In genomic region chr5:74067831-74068713, GRCm38 (mm10) we compare ENCODE assay signal across 8 mouse cellular contexts. TPM values are rescaled to one million over a fixed set of nuclear protein-coding genes. Genes with fewer than 3 reads are reported as not detected.
DNase-seq lines count a peak whose midpoint lies in the region; ATAC-seq and TF ChIP-seq lines count a peak whose summit lies in the region.

TSS of gene Usp46 (minus strand) at chr5:74068431.

- H3K4me3 ChIP-seq in embryonic facial prominence, embryonic 10.5 days = peak within 1 kb of the TSS; percentile 85
- H3K4me3 ChIP-seq in limb, embryonic 14.5 days (replicated peaks; ENCODE audit: low read length) = peak within 1 kb of the TSS; percentile 85
- peak within 1 kb of the TSS; percentile 66 for H3K4me3 ChIP-seq in midbrain, embryonic 15.5 days

- peak; percentile 91 for ATAC-seq in limb, embryonic 14.5 days (ENCODE audit: low FRiP score, low read depth)
- ATAC-seq in midbrain, embryonic 15.5 days (replicated peaks) = peak; percentile 93

- TF ChIP-seq POLR2A in limb, embryonic 14.5 days (IDR thresholded peaks at IDR 0.05; ENCODE audit: borderline replicate concordance, extremely low read depth, insufficient read depth, insufficient read length) = 0 out of 2 replicates have a peak, but pooled peaks have one; percentile 63

- peaks cover 53% of the 10 kb centered on the region for H3K4me1 ChIP-seq in embryonic facial prominence, embryonic 10.5 days
- peaks cover 37% of the 10 kb centered on the region for H3K4me1 ChIP-seq in limb, embryonic 14.5 days (ENCODE audit: control insufficient read depth, insufficient read depth, low read length)
- H3K4me1 ChIP-seq in midbrain, embryonic 15.5 days = peaks cover 37% of the 10 kb centered on the region

- no peaks in the 10 kb centered on the region for H3K27me3 ChIP-seq in embryonic facial prominence, embryonic 10.5 days (replicated peaks; ENCODE audit: low read depth, poor library complexity, severe bottlenecking)
- no peaks in the 10 kb centered on the region for H3K27me3 ChIP-seq in limb, embryonic 14.5 days (ENCODE audit: control insufficient read depth, insufficient read depth, low read length)
- H3K27me3 ChIP-seq in midbrain, embryonic 15.5 days (replicated peaks) = no peaks in the 10 kb centered on the region

- DNase-seq in layer of hippocampus, adult 11-12 months (ENCODE audit: low spot score) = peak; percentile 73
- DNase-seq in layer of hippocampus, adult 9-10 months (ENCODE audit: low spot score) = no peak
- DNase-seq in embryonic facial prominence, embryonic 10.5 days (ENCODE audit: low spot score) = peak; percentile 90
- peak; percentile 99 for DNase-seq in heart, adult 11 months
- DNase-seq in kidney, adult 11 months = peak; percentile 81
- peak; percentile 74 for DNase-seq in limb, embryonic 14.5 days (ENCODE audit: low spot score)
- DNase-seq in spleen, adult 18-20 months = peak; percentile 74 to 86

- peak within 1 kb of the TSS; percentile 93 for H3K9ac ChIP-seq in limb, embryonic 14.5 days (ENCODE audit: low read depth, low read length, severe bottlenecking)
- peak within 1 kb of the TSS; percentile 87 for H3K9ac ChIP-seq in midbrain, embryonic 15.5 days

- peak within 1 kb of the TSS; percentile 97 for H3K27ac ChIP-seq in embryonic facial prominence, embryonic 10.5 days (replicated peaks)
- peak within 1 kb of the TSS; percentile 97 for H3K27ac ChIP-seq in limb, embryonic 14.5 days (replicated peaks; ENCODE audit: low read depth, low read length)
- H3K27ac ChIP-seq in midbrain, embryonic 15.5 days = peak within 1 kb of the TSS; percentile 86

- WGBS in embryonic facial prominence, embryonic 10.5 days = under 1% methylated on average over 86 of the region's 89 CpGs
- under 1% methylated on average over 50 of the region's 89 CpGs for WGBS in limb, embryonic 14.5 days
- under 1% methylated on average over 62 of the region's 89 CpGs for WGBS in midbrain, embryonic 15.5 days

- H3K4me2 ChIP-seq in limb, embryonic 14.5 days (replicated peaks; ENCODE audit: low read depth, low read length, severe bottlenecking) = peak within 1 kb of the TSS; percentile 82
- H3K4me2 ChIP-seq in midbrain, embryonic 15.5 days = peak within 1 kb of the TSS; percentile 92

- no peaks in the 10 kb centered on the region for H3K9me3 ChIP-seq in embryonic facial prominence, embryonic 10.5 days
- no peaks in the 10 kb centered on the region for H3K9me3 ChIP-seq in limb, embryonic 14.5 days (ENCODE audit: control insufficient read depth, low read length)
- no peaks in the 10 kb centered on the region for H3K9me3 ChIP-seq in midbrain, embryonic 15.5 days

- H3K36me3 ChIP-seq in embryonic facial prominence, embryonic 10.5 days (replicated peaks) = no peaks in the 10 kb centered on the region
- H3K36me3 ChIP-seq in limb, embryonic 14.5 days (ENCODE audit: control insufficient read depth, insufficient read depth, low read length) = no peaks in the 10 kb centered on the region
- no peaks in the 10 kb centered on the region for H3K36me3 ChIP-seq in midbrain, embryonic 15.5 days (replicated peaks)

RNA-seq across cellular contexts. Expression of gene Usp46, which starts in this region (rescaled TPM):
- 41.6 and 43.2 TPM in 2 replicates for polyA plus RNA-seq in embryonic facial prominence, embryonic 10.5 days (2016; fragmentation: Nextera tagmentation; extraction: Ambion mirVana)
- 20.0 and 20.9 TPM in 2 replicates for polyA plus RNA-seq in limb, embryonic 14.5 days (2012; rRNA removed)
- 39.1 and 39.9 TPM in 2 replicates for polyA plus RNA-seq in limb, embryonic 14.5 days (2014; fragmentation: Nextera tagmentation; extraction: Ambion mirVana)
- 30.0 and 32.7 TPM in 2 replicates for polyA plus RNA-seq in midbrain, embryonic 15.5 days (2015; fragmentation: Nextera tagmentation; extraction: Ambion mirVana)
